Mouse (Mus musculus) embryonic facial prominence, embryonic 14.5 days (tissue): ENCODE measurements around the gene Zfp329. TPM values are rescaled to one million over a fixed set of nuclear protein-coding genes. Genes with fewer than 3 reads are reported as not detected.
"Not testable (repeated sequence)": the region's sequence is repeated elsewhere in the genome, so short reads cannot be mapped to it uniquely, and the experiment has no call there.

Experiments used
- ATAC-seq: fragments of 200-750 bp; cut with Nextera tagmentation; 2 replicates; pipeline ENCODE4 v1.8.0; 2017; ENCODE audit warnings: low read depth, moderate number of reproducible peaks, moderate TSS enrichment
- DNase-seq: peaks from one replicate; pipeline ENCODE4 v3.0.0-alpha.2; 2015; ENCODE audit warnings: low spot score
- H3K27ac ChIP-seq: fragments of 300-500 bp; sonication (generic); replicated peaks from 2 replicates; pipeline ENCODE4 v1.5.1; 2014; ENCODE audit warnings: low read depth, mild to moderate bottlenecking, low read length, moderate library complexity
- H3K27me3 ChIP-seq: fragments of 300-500 bp; sonication (generic); replicated peaks from 2 replicates; pipeline ENCODE4 v1.6.1; 2014; ENCODE audit warnings: low read length; ENCODE audit not compliant: control insufficient read depth, insufficient read depth
- H3K36me3 ChIP-seq: fragments of 300-500 bp; sonication (generic); 2 replicates; pipeline ENCODE4 v1.6.1; 2014; ENCODE audit warnings: low read length, mixed read lengths; ENCODE audit not compliant: control insufficient read depth, insufficient read depth
- H3K4me1 ChIP-seq: fragments of 300-500 bp; sonication (generic); 2 replicates; pipeline ENCODE4 v1.6.1; 2014; ENCODE audit warnings: antibody characterized with exemption, low read length; ENCODE audit not compliant: control insufficient read depth, insufficient read depth
- H3K4me2 ChIP-seq: fragments of 300-500 bp; sonication (generic); 2 replicates; pipeline ENCODE4 v1.6.1; 2014; ENCODE audit warnings: low read depth, mild to moderate bottlenecking, low read length, moderate library complexity, mixed read lengths
- H3K4me3 ChIP-seq: fragments of 300-500 bp; sonication (generic); 2 replicates; pipeline ENCODE4 v1.5.1; 2014; ENCODE audit warnings: low read depth, mild to moderate bottlenecking, low read length
- H3K9ac ChIP-seq: fragments of 300-500 bp; sonication (generic); 2 replicates; pipeline ENCODE4 v1.6.1; 2014; ENCODE audit warnings: low read depth, mild to moderate bottlenecking, low read length, moderate library complexity, mixed read lengths
- H3K9me3 ChIP-seq: fragments of 300-500 bp; sonication (generic); 2 replicates; pipeline ENCODE4 v1.6.1; 2016; ENCODE audit warnings: low read length; ENCODE audit not compliant: control insufficient read depth
- WGBS: fragments of 180-500 bp; shearing (Covaris S2); extraction: QIAGEN DNeasy Blood & Tissue Kit; methylation state at CpG from one replicate; pipeline ENCODE4 v1.1.7; 2014; 5-methylcytosine and 5-hydroxymethylcytosine counted together
- polyA plus RNA-seq: library from polyadenylated mRNA; unstranded; fragments of >200 nt; fragmentation: Nextera tagmentation; extraction: Ambion mirVana; gene quantifications from 2 replicates; pipeline ENCODE4 v1.2.1, GENCODE M21; 2014

Gene Zfp329
- polyA plus RNA-seq, 1 experiment from 2014 or later, result 10.8 TPM

GRCm38 (mm10) chr7:12799554-12799953 is 19.1 kb downstream of the Zfp329 start:
- Histone ChIP-seq H3K36me3 (no peaks in the 10 kb centered on the region), H3K4me1 (peaks cover 3% of the 10 kb centered on the region; the same call in 1 of the 2 replicates), H3K4me2 (no peak overlapping the region), H3K9me3 (peaks cover 10% of the 10 kb centered on the region), H3K4me3 (no peak overlapping the region), H3K27ac (no peak overlapping the region), H3K27me3 (no peaks in the 10 kb centered on the region), H3K9ac (no peak overlapping the region)
- ATAC-seq (no peak), DNase-seq (no peak)
- 85% methylated on average over 1 of the region's 1 CpGs for WGBS

- Histone ChIP-seq H3K27me3 (no peaks in the 10 kb centered on the region), H3K9ac (no peak overlapping the region), H3K4me3 (no peak overlapping the region), H3K36me3 (no peaks in the 10 kb centered on the region), H3K4me1 (no peaks in the 10 kb centered on the region), H3K9me3 (peaks cover 10% of the 10 kb centered on the region), H3K27ac (no peak overlapping the region), H3K4me2 (no peak overlapping the region)
- ATAC-seq (no peak), DNase-seq (no peak)
- WGBS, result 54% methylated on average over 2 of the region's 2 CpGs
These were observed 20.7 kb downstream of the Zfp329 start for GRCm38 (mm10) chr7:12797971-12798370.

- H3K9me3 ChIP-seq, result peaks cover 10% of the 10 kb centered on the region
- H3K4me2 ChIP-seq, H3K27ac ChIP-seq, DNase-seq, H3K4me3 ChIP-seq, H3K36me3 ChIP-seq, H3K4me1 ChIP-seq, H3K9ac ChIP-seq, H3K27me3 ChIP-seq, ATAC-seq: not testable (repeated sequence)
- 87% methylated on average over 11 of the region's 11 CpGs for WGBS
These were observed 26.0 kb downstream of the Zfp329 start for GRCm38 (mm10) chr7:12792624-12793023.

DNA sequence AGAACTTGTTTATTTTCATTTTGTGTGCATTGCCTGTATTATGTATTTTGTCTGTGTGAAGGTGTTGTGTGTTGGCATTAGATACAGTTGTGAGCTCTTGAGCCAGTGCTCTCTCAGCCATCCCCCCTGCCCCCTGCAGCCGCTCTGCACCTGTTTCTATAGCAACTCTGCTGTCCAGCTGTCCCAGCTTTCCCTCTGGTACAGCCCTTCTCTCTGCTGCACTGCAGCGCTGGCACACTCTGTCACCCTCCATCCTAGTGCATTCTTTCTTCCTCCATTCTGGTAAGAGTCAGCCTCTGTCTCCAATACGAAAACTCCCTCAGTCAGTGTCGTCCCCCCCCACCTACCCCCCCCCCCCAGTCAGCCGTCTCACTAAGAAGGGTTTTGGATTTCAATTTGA is 30.6 kb downstream of the Zfp329 start:
- H3K9ac ChIP-seq, result no peak overlapping the region
- H3K27me3 ChIP-seq, result no peaks in the 10 kb centered on the region
- DNase-seq (no peak), ATAC-seq (0 out of 2 replicates have a peak, but pooled peaks have one; percentile 22)
- no peak overlapping the region for H3K27ac ChIP-seq
- no peak overlapping the region for H3K4me2 ChIP-seq
- no peak overlapping the region for H3K4me3 ChIP-seq
- H3K36me3 ChIP-seq, result no peaks in the 10 kb centered on the region
- no peaks in the 10 kb centered on the region for H3K9me3 ChIP-seq
- H3K4me1 ChIP-seq, result no peaks in the 10 kb centered on the region
- WGBS, result 19% methylated on average over 4 of the region's 5 CpGs

- DNase-seq (no peak), ATAC-seq (no peak)
- no peak overlapping the region for H3K4me2 ChIP-seq
- no peaks in the 10 kb centered on the region for H3K9me3 ChIP-seq
- no peak overlapping the region for H3K9ac ChIP-seq
- H3K27me3 ChIP-seq, result no peaks in the 10 kb centered on the region
- no peak overlapping the region for H3K4me3 ChIP-seq
- H3K36me3 ChIP-seq, result no peaks in the 10 kb centered on the region
- no peak overlapping the region for H3K27ac ChIP-seq
- 74% methylated on average over 6 of the region's 6 CpGs for WGBS
- no peaks in the 10 kb centered on the region for H3K4me1 ChIP-seq
These were observed 31.3 kb downstream of the Zfp329 start for GRCm38 (mm10) chr7:12787333-12787732.

DNA sequence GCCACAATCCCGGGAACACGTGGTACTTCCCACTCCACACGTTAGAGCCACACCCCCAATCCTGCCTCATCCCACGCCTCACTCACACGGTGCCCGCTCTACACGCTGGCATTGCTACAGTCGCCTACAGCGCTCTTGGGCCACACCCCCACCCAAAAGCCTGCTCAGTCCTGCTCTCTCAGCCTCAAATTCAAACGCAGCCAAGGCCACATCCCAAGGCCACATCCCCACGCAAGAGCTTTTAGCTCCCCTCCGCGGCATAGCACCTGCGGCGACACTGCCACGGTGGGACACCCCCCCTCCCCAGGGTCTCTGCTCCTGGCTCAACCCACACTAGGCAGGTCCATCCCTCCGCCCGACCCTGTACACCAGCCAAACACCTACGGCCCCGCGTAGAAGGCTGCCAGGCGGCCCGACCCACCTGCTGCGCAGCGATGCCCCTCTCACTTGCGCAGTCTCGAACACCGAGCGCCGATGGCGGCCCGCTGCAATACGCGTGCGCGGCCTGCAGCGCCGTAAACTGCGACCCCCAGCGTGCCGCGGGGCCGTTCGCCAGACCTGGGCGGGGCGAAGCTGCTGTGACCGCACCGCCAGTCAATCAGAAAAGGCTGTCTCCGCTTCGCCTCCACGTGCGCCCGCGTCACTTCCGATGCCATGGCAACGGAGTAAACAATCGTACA is 38.4 kb downstream of the Zfp329 start:
- Histone ChIP-seq H3K27ac (0 out of 2 replicates have a peak overlapping the region, but pooled peaks have one; percentile 71), H3K4me2 (peak overlapping the region; percentile 98), H3K9ac (peak overlapping the region; percentile 88), H3K27me3 (no peaks in the 10 kb centered on the region), H3K4me1 (no peaks in the 10 kb centered on the region), H3K9me3 (no peaks in the 10 kb centered on the region), H3K4me3 (peak overlapping the region; percentile 77), H3K36me3 (0 out of 2 replicates have a peak, but pooled peaks cover 1% of the 10 kb centered on the region)
- 1% methylated on average over 46 of the region's 57 CpGs for WGBS
- ATAC-seq (peak; percentile 98), DNase-seq (peak; percentile 94)

GRCm38 (mm10) chr7:12779782-12780150 is 38.9 kb downstream of the Zfp329 start:
- H3K4me2 ChIP-seq, result peak overlapping the region; percentile 98
- ATAC-seq, result no peak
- no peak for DNase-seq
- peaks cover 6% of the 10 kb centered on the region; the same call in 1 of the 2 replicates for H3K36me3 ChIP-seq
- H3K27ac ChIP-seq, result no peak overlapping the region
- 21% methylated on average over 10 of the region's 10 CpGs for WGBS
- H3K9me3 ChIP-seq, result no peaks in the 10 kb centered on the region
- H3K4me3 ChIP-seq, result peak overlapping the region; percentile 77
- peak overlapping the region; percentile 88 for H3K9ac ChIP-seq
- H3K4me1 ChIP-seq, result no peaks in the 10 kb centered on the region
- no peaks in the 10 kb centered on the region for H3K27me3 ChIP-seq

DNA sequence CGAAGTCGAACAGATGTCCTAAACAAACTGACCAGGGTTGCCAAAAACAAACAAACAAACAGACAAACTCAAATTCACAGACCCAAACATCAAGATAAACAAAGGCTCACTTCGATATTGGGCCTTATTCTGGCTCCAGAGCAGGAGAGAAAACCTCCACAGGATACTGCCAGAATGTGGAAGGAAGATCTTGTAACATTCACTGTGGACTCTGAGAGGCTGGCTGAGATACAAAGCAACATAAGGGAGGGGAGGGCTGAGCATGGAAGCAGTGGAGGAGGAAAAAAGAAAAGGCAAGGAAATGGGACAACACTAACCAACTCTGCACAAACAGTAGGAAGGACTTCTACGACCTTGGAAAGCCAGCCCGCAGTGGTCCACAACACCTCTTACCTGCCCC is 39.5 kb downstream of the Zfp329 start:
- H3K4me3 ChIP-seq, result no peak overlapping the region
- no peaks in the 10 kb centered on the region for H3K27me3 ChIP-seq
- no peak overlapping the region for H3K27ac ChIP-seq
- DNase-seq (no peak), ATAC-seq (no peak)
- no peak overlapping the region for H3K9ac ChIP-seq
- H3K36me3 ChIP-seq, result peaks cover 12% of the 10 kb centered on the region; the same call in 1 of the 2 replicates
- H3K9me3 ChIP-seq, result no peaks in the 10 kb centered on the region
- 88% methylated on average over 5 of the region's 5 CpGs for WGBS
- H3K4me1 ChIP-seq, result no peaks in the 10 kb centered on the region
- peak overlapping the region; percentile 98; the same call in 1 of the 2 replicates for H3K4me2 ChIP-seq

GRCm38 (mm10) chr7:12774606-12775005 is 44.1 kb downstream of the Zfp329 start:
- no peaks in the 10 kb centered on the region for H3K27me3 ChIP-seq
- ATAC-seq, result no peak
- H3K27ac ChIP-seq, result no peak overlapping the region
- DNase-seq, result no peak
- H3K4me3 ChIP-seq, result no peak overlapping the region
- H3K4me2 ChIP-seq, result no peak overlapping the region
- no peaks in the 10 kb centered on the region for H3K9me3 ChIP-seq
- peaks cover 47% of the 10 kb centered on the region for H3K36me3 ChIP-seq
- no peaks in the 10 kb centered on the region for H3K4me1 ChIP-seq
- H3K9ac ChIP-seq, result no peak overlapping the region
- WGBS, result 95% methylated on average over 1 of the region's 1 CpGs
